Mouse (Mus musculus) liver, embryonic 14.5 days (tissue): ENCODE results near the gene Sumo2.
"Not testable (repeated sequence)": the region's sequence is repeated elsewhere in the genome, so short reads cannot be mapped to it uniquely, and the experiment has no call there.

Source experiments
- CTCF ChIP-seq: IDR thresholded peaks from 2 replicates; pipeline ENCODE4 v1.5.1; 2016; ENCODE audit warnings: antibody characterized with exemption, low read depth, control low read depth
- EP300 ChIP-seq: IDR thresholded peaks from 2 replicates; pipeline ENCODE4 v1.6.1; 2016; ENCODE audit warnings: antibody characterized with exemption, low read depth

DNA sequence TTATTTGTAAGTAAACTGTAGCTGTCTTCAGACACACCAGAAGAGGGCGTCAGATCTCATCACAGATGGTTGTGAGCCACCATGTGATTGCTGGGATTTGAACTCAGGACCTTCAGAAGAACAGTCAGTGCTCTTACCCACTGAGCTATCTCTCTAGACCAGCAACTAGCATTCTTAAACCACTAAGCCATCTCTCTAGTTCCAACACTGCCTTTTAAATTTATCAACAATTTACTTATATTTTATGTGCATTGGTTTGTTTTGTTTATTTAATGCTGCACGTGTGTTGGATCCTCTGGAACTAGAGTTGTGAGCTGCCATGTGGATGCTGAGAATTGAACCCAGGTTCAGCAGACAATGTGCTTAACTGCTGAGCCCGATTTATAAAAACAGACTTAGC lies 9.6 kb downstream of the Sumo2 start:
- TF ChIP-seq CTCF, EP300: not testable (repeated sequence)
